ENCODE assay signal across 8 mouse cellular contexts in genomic region chr1:52233143-52233713, GRCm38 (mm10). TPM values are rescaled to one million over a fixed set of nuclear protein-coding genes. Genes with fewer than 3 reads are reported as not detected.
DNase-seq lines count a peak whose midpoint lies in the region; ATAC-seq and TF ChIP-seq lines count a peak whose summit lies in the region.

TSS of gene Gls (minus strand) at chr1:52233232.

- no peaks in the 10 kb centered on the region for H3K27me3 ChIP-seq in embryonic facial prominence, embryonic 15.5 days
- no peaks in the 10 kb centered on the region for H3K27me3 ChIP-seq in limb, embryonic 14.5 days (ENCODE audit: control insufficient read depth, insufficient read depth, low read length)
- H3K27me3 ChIP-seq in midbrain, postnatal 0 days (ENCODE audit: insufficient read depth, low read length): no peaks in the 10 kb centered on the region

- peak; percentile 98 for TF ChIP-seq POLR2A in bone marrow, adult 2 months (IDR thresholded peaks at IDR 0.05; ENCODE audit: borderline replicate concordance, control insufficient read depth, low read depth, low read length)
- TF ChIP-seq POLR2A in limb, embryonic 14.5 days (IDR thresholded peaks at IDR 0.05; ENCODE audit: borderline replicate concordance, extremely low read depth, insufficient read depth, insufficient read length): peak; percentile 93; the same call in 1 of the 2 replicates

- TF ChIP-seq CTCF in bone marrow, adult 2 months (IDR thresholded peaks at IDR 0.05; ENCODE audit: control insufficient read depth, insufficient read depth, low read length): peak; percentile 13; the same call in 1 of the 2 replicates
- TF ChIP-seq CTCF in midbrain, postnatal 0 days (IDR thresholded peaks at IDR 0.05): no peak; the same call in 1 of the 2 replicates

- peak within 1 kb of the TSS; percentile 98 for H3K27ac ChIP-seq in bone marrow, adult 2 months (ENCODE audit: control insufficient read depth, insufficient read depth, low read depth, low read length, poor library complexity)
- H3K27ac ChIP-seq in embryonic facial prominence, embryonic 15.5 days (replicated peaks): peak within 1 kb of the TSS; percentile 96
- H3K27ac ChIP-seq in limb, embryonic 14.5 days (replicated peaks; ENCODE audit: low read depth, low read length): peak within 1 kb of the TSS; percentile 91
- H3K27ac ChIP-seq in midbrain, postnatal 0 days (ENCODE audit: low read depth, low read length): peak within 1 kb of the TSS; percentile 95

- no peaks in the 10 kb centered on the region for H3K36me3 ChIP-seq in embryonic facial prominence, embryonic 15.5 days
- H3K36me3 ChIP-seq in limb, embryonic 14.5 days (ENCODE audit: control insufficient read depth, insufficient read depth, low read length): no peaks in the 10 kb centered on the region
- H3K36me3 ChIP-seq in midbrain, postnatal 0 days (ENCODE audit: insufficient read depth, low read length): no peaks in the 10 kb centered on the region

- no peaks in the 10 kb centered on the region for H3K9me3 ChIP-seq in embryonic facial prominence, embryonic 15.5 days (replicated peaks)
- no peaks in the 10 kb centered on the region for H3K9me3 ChIP-seq in limb, embryonic 14.5 days (ENCODE audit: control insufficient read depth, low read length)
- H3K9me3 ChIP-seq in midbrain, postnatal 0 days (ENCODE audit: low read length): no peaks in the 10 kb centered on the region

- peak; percentile 98 for DNase-seq in 416B (ENCODE audit: low read depth)
- peak; percentile 98 for DNase-seq in heart, adult 8-10 months (ENCODE audit: low spot score)
- DNase-seq in kidney, adult 9 months: peak; percentile 98
- peak; percentile 96 for DNase-seq in limb, embryonic 14.5 days (ENCODE audit: low spot score)
- DNase-seq in midbrain, postnatal 0 days (ENCODE audit: low spot score): peak; percentile 98
- peak; percentile 92 to 94 for DNase-seq in spleen, postnatal 14 days (ENCODE audit: low spot score in 2 of 2)

- peak within 1 kb of the TSS; percentile 76 for H3K4me2 ChIP-seq in embryonic facial prominence, embryonic 15.5 days (replicated peaks)
- H3K4me2 ChIP-seq in limb, embryonic 14.5 days (replicated peaks; ENCODE audit: low read depth, low read length, severe bottlenecking): peak within 1 kb of the TSS; percentile 81
- H3K4me2 ChIP-seq in midbrain, postnatal 0 days (ENCODE audit: low read depth, low read length, poor library complexity, severe bottlenecking): peak within 1 kb of the TSS; percentile 73

- H3K4me3 ChIP-seq in bone marrow, adult 2 months (replicated peaks; ENCODE audit: control insufficient read depth, low read depth, low read length): peak within 1 kb of the TSS; percentile 99
- H3K4me3 ChIP-seq in embryonic facial prominence, embryonic 15.5 days (replicated peaks): peak within 1 kb of the TSS; percentile 90
- peak within 1 kb of the TSS; percentile 91 for H3K4me3 ChIP-seq in limb, embryonic 14.5 days (replicated peaks; ENCODE audit: low read length)
- H3K4me3 ChIP-seq in midbrain, postnatal 0 days (ENCODE audit: low read depth, low read length): peak within 1 kb of the TSS; percentile 93

- H3K4me1 ChIP-seq in bone marrow, adult 2 months (ENCODE audit: control insufficient read depth, insufficient read depth, low read length): no peaks in the 10 kb centered on the region; the same call in none of the 2 replicates
- 0 out of 2 replicates have a peak, but pooled peaks cover 2% of the 10 kb centered on the region for H3K4me1 ChIP-seq in embryonic facial prominence, embryonic 15.5 days
- H3K4me1 ChIP-seq in limb, embryonic 14.5 days (ENCODE audit: control insufficient read depth, insufficient read depth, low read length): peaks cover 11% of the 10 kb centered on the region
- peaks cover 10% of the 10 kb centered on the region for H3K4me1 ChIP-seq in midbrain, postnatal 0 days (ENCODE audit: insufficient read depth, low read length)

- peak; percentile 100 for ATAC-seq in embryonic facial prominence, embryonic 15.5 days (ENCODE audit: insufficient number of reproducible peaks, low FRiP score, low TSS enrichment, low read depth)
- peak; percentile 99 for ATAC-seq in limb, embryonic 14.5 days (ENCODE audit: low FRiP score, low read depth)
- ATAC-seq in midbrain, postnatal 0 days (ENCODE audit: low FRiP score): peak; percentile 99

- WGBS in bone marrow, adult 2 months: under 1% methylated on average over 46 of the region's 46 CpGs
- under 1% methylated on average over 46 of the region's 46 CpGs for WGBS in embryonic facial prominence, embryonic 15.5 days
- WGBS in limb, embryonic 14.5 days: 0% methylated on average over 33 of the region's 46 CpGs
- WGBS in midbrain, postnatal 0 days: under 1% methylated on average over 35 of the region's 46 CpGs

- H3K9ac ChIP-seq in embryonic facial prominence, embryonic 15.5 days: peak within 1 kb of the TSS; percentile 89
- peak within 1 kb of the TSS; percentile 89 for H3K9ac ChIP-seq in limb, embryonic 14.5 days (ENCODE audit: low read depth, low read length, severe bottlenecking)
- peak within 1 kb of the TSS; percentile 98 for H3K9ac ChIP-seq in midbrain, postnatal 0 days (replicated peaks; ENCODE audit: low read length, poor library complexity, severe bottlenecking)

RNA-seq across cellular contexts. Expression of gene Gls, which starts in this region (rescaled TPM):
- polyA plus RNA-seq in bone marrow, adult 2 months (2011; ENCODE audit: insufficient read depth, insufficient read length, low replicate concordance, missing spikeins): 24.3 and 43.1 TPM in 2 replicates
- polyA plus RNA-seq in embryonic facial prominence, embryonic 15.5 days (2015; fragmentation: Nextera tagmentation; extraction: Ambion mirVana): 20.8 and 21.4 TPM in 2 replicates
- 10 to 100 TPM; 66.5 to 87.3 (median 81.9) TPM for total RNA-seq in heart, adult 8-10 months (2022)
- 110 and 126 TPM in 2 replicates for polyA plus RNA-seq in limb, embryonic 14.5 days (2012; rRNA removed)
- polyA plus RNA-seq in limb, embryonic 14.5 days (2014; fragmentation: Nextera tagmentation; extraction: Ambion mirVana): 44.9 and 45.0 TPM in 2 replicates
- total RNA-seq in midbrain, postnatal 0 days (2014; rRNA removed): 181 and 228 TPM in 2 replicates
- polyA plus RNA-seq in midbrain, postnatal 0 days (2015; fragmentation: Nextera tagmentation; extraction: Ambion mirVana): 23.4 and 33.3 TPM in 2 replicates

Comparison
In these comparisons a context has a peak if more than half of its experiments do, and no peak if none do; other contexts are left out.
1. Peak in every context shown above with its lines: DNase-seq, ATAC-seq, H3K4me3 ChIP-seq and H3K27ac ChIP-seq.